Mouse (Mus musculus) T-helper 17 cell (primary cell): ENCODE results near the gene Lcn2.

Experiments
- in situ Hi-C, 2 experiments: fragments of 300-600 bp; cut with MboI, MseI; formaldehyde crosslinking; loops; 1 replicate in 1 of 2; 2 replicates in 1 of 2; pipeline ENCODE4 v1.15.1; 2025; ENCODE audit warnings: high pct_unique_total_duplicates in 2 of 2

Gene Lcn2

GRCm38 (mm10) chr2:32387706-32388490 is at the start of gene Lcn2:
Gene Lcn2, minus strand, starts transcription at chr2:32388252.
- in situ Hi-C loops, result no loop called here

- in situ Hi-C loops, result no loop called here
Observed at GRCm38 (mm10) chr2:32437612-32438166, 49.6 kb upstream of the Lcn2 start.

- in situ Hi-C loops, result no loop called here
Observed at GRCm38 (mm10) chr2:32436686-32437372, 48.8 kb upstream of the Lcn2 start.

- in situ Hi-C loops, result no loop called here
Observed at GRCm38 (mm10) chr2:32430701-32431676, 42.9 kb upstream of the Lcn2 start.

GRCm38 (mm10) chr2:32429215-32429891 is 41.3 kb upstream of the Lcn2 start:
- in situ Hi-C loops, result no loop called here

GRCm38 (mm10) chr2:32428262-32428722 is 40.2 kb upstream of the Lcn2 start:
- in situ Hi-C loops, result no loop called here

GRCm38 (mm10) chr2:32427720-32428119 is 39.7 kb upstream of the Lcn2 start:
- in situ Hi-C loops, result no loop called here

GRCm38 (mm10) chr2:32426141-32426540 is 38.1 kb upstream of the Lcn2 start:
- in situ Hi-C loops, result no loop called here

GRCm38 (mm10) chr2:32425568-32425967 is 37.5 kb upstream of the Lcn2 start:
- in situ Hi-C loops, result no loop called here

- in situ Hi-C loops, result no loop called here
Observed at GRCm38 (mm10) chr2:32424796-32425195, 36.7 kb upstream of the Lcn2 start.

- in situ Hi-C loops, result no loop called here
Observed at GRCm38 (mm10) chr2:32423481-32424331, 35.7 kb upstream of the Lcn2 start.

GRCm38 (mm10) chr2:32421851-32422251 is 33.8 kb upstream of the Lcn2 start:
- in situ Hi-C loops, result no loop called here

- in situ Hi-C loops, result no loop called here
Observed at GRCm38 (mm10) chr2:32420647-32421046, 32.6 kb upstream of the Lcn2 start.

GRCm38 (mm10) chr2:32420066-32420608 is 32.1 kb upstream of the Lcn2 start:
- in situ Hi-C loops, result no loop called here

- in situ Hi-C loops, result loop anchor here in 1 of 2 experiments (5.0 kb wide), 1 partner anchor 68 kb away; no protein-coding TSS in a partner anchor
Observed at GRCm38 (mm10) chr2:32419359-32419758, 31.3 kb upstream of the Lcn2 start.

- in situ Hi-C loops, result loop anchor here in 1 of 2 experiments (5.0 kb wide), 1 partner anchor 69 kb away; no protein-coding TSS in a partner anchor
Observed at GRCm38 (mm10) chr2:32418430-32419151, 30.5 kb upstream of the Lcn2 start.

GRCm38 (mm10) chr2:32417486-32417885 is 29.4 kb upstream of the Lcn2 start:
- in situ Hi-C loops, result loop anchor here in 1 of 2 experiments (5.0 kb wide), 1 partner anchor 70 kb away; no protein-coding TSS in a partner anchor

- in situ Hi-C loops, result loop anchor here in 1 of 2 experiments (5.0 kb wide), 1 partner anchor 71 kb away; no protein-coding TSS in a partner anchor
Observed at GRCm38 (mm10) chr2:32416556-32416955, 28.5 kb upstream of the Lcn2 start.
